Mouse (Mus musculus) E14TG2a.4 (cell line): ENCODE measurements around the gene Gm9.
A peak's percentile ranks its signal among the peaks of the same experiment; 100 is the strongest.
"Not testable (repeated sequence)": the region's sequence is repeated elsewhere in the genome, so short reads cannot be mapped to it uniquely, and the experiment has no call there.

ENCODE experiments used
- H3K27me3 ChIP-seq: 2 replicates; pipeline ENCODE4 v1.6.1; 2014; ENCODE audit warnings: low read length, control low read depth; ENCODE audit not compliant: insufficient read depth
- H3K36me3 ChIP-seq: 2 replicates; pipeline ENCODE4 v1.6.1; 2014; ENCODE audit warnings: low read length, control low read depth; ENCODE audit not compliant: insufficient read depth
- H3K4me1 ChIP-seq: replicated peaks from 2 replicates; pipeline ENCODE4 v1.6.1; 2014; ENCODE audit warnings: low read depth, low read length, control low read depth
- H3K4me3 ChIP-seq: replicated peaks from 2 replicates; pipeline ENCODE4 v1.5.1; 2014; ENCODE audit warnings: mild to moderate bottlenecking, low read length
- H3K9me3 ChIP-seq: 2 replicates; pipeline ENCODE4 v1.6.1; 2014; ENCODE audit warnings: low read length, control low read depth
- CTCF ChIP-seq: conservative IDR thresholded peaks from 2 replicates; pipeline ENCODE4 v1.5.1; 2014; ENCODE audit warnings: low read length
- NANOG ChIP-seq: IDR thresholded peaks from 2 replicates; pipeline ENCODE4 v1.6.1; 2014; ENCODE audit warnings: borderline replicate concordance, low read length, mixed read lengths
- POU5F1 ChIP-seq: IDR thresholded peaks from 2 replicates; pipeline ENCODE4 v1.6.1; 2014; ENCODE audit warnings: low read length, borderline replicate concordance

Gene Gm9

GRCm38 (mm10) chrX:37210941-37211340 lies at the start of gene Gm9:
Gene Gm9, minus strand, starts transcription at chrX:37211041.
- Histone ChIP-seq H3K9me3 (no peaks in the 10 kb centered on the region), H3K27me3 (peaks cover 17% of the 10 kb centered on the region), H3K4me1 (no peaks in the 10 kb centered on the region), H3K36me3 (no peaks in the 10 kb centered on the region), H3K4me3 (no peak within 1 kb of the TSS)
- TF ChIP-seq NANOG (no peak), CTCF (no peak), POU5F1 (no peak)

- H3K9me3 ChIP-seq, H3K27me3 ChIP-seq, H3K4me3 ChIP-seq, H3K4me1 ChIP-seq, H3K36me3 ChIP-seq: not testable (repeated sequence)
These were observed 38.8 kb upstream of the Gm9 start, which contains the start of gene Rhox3a for GRCm38 (mm10) chrX:37249619-37250018. Gene Rhox3a, plus strand, starts transcription at chrX:37249919.

GRCm38 (mm10) chrX:37244676-37245075 lies 33.8 kb upstream of the Gm9 start, which contains the start of gene Rhox2a:
Gene Rhox2a, plus strand, starts transcription at chrX:37244976.
- H3K9me3 ChIP-seq, H3K4me1 ChIP-seq, H3K36me3 ChIP-seq, H3K27me3 ChIP-seq, H3K4me3 ChIP-seq: not testable (repeated sequence)

GRCm38 (mm10) chrX:37222158-37222557 lies 11.3 kb upstream of the Gm9 start, which contains the start of gene Rhox1:
Gene Rhox1, minus strand, starts transcription at chrX:37222258.
- not testable (repeated sequence) for H3K4me3 ChIP-seq, H3K4me1 ChIP-seq, H3K9me3 ChIP-seq, H3K36me3 ChIP-seq, H3K27me3 ChIP-seq

GRCm38 (mm10) chrX:37198676-37199075 lies 12.2 kb downstream of the Gm9 start:
- Histone ChIP-seq H3K4me1 (peaks cover 14% of the 10 kb centered on the region), H3K9me3 (no peaks in the 10 kb centered on the region), H3K36me3 (no peaks in the 10 kb centered on the region), H3K27me3 (no peaks in the 10 kb centered on the region), H3K4me3 (no peak overlapping the region)
- TF ChIP-seq NANOG (no peak), CTCF (no peak), POU5F1 (no peak)

- TF ChIP-seq POU5F1: no peak
- TF ChIP-seq NANOG: no peak
- TF ChIP-seq CTCF: no peak
- Histone ChIP-seq H3K36me3 (peaks cover 16% of the 10 kb centered on the region), H3K9me3 (no peaks in the 10 kb centered on the region), H3K4me3 (peak overlapping the region; percentile 81), H3K27me3 (no peaks in the 10 kb centered on the region), H3K4me1 (peaks cover 6% of the 10 kb centered on the region; the same call in 1 of the 2 replicates)
These were observed 19.0 kb downstream of the Gm9 start for GRCm38 (mm10) chrX:37191744-37192379.

- Histone ChIP-seq H3K36me3 (peaks cover 16% of the 10 kb centered on the region), H3K4me3 (peak within 1 kb of the TSS; percentile 81), H3K4me1 (peaks cover 6% of the 10 kb centered on the region; the same call in 1 of the 2 replicates), H3K9me3 (no peaks in the 10 kb centered on the region), H3K27me3 (no peaks in the 10 kb centered on the region)
- no peak for TF ChIP-seq CTCF
- no peak for TF ChIP-seq NANOG
- TF ChIP-seq POU5F1: no peak
These were observed 19.6 kb downstream of the Gm9 start, which contains the start of the genes Ndufa1 and Rnf113a1 for GRCm38 (mm10) chrX:37191105-37191743. Gene Ndufa1, minus strand, starts transcription at chrX:37191163. Gene Rnf113a1, plus strand, starts transcription at chrX:37191245.

- Histone ChIP-seq H3K4me1 (peaks cover 6% of the 10 kb centered on the region; the same call in 1 of the 2 replicates), H3K27me3 (no peaks in the 10 kb centered on the region), H3K4me3 (peak overlapping the region; percentile 81), H3K9me3 (no peaks in the 10 kb centered on the region), H3K36me3 (peaks cover 16% of the 10 kb centered on the region)
- no peak for TF ChIP-seq POU5F1
- no peak for TF ChIP-seq NANOG
- TF ChIP-seq CTCF: no peak
These were observed 20.1 kb downstream of the Gm9 start for GRCm38 (mm10) chrX:37190755-37191104.

- H3K9me3 ChIP-seq, H3K27me3 ChIP-seq, H3K4me1 ChIP-seq, H3K4me3 ChIP-seq: not testable (repeated sequence)
- peaks cover 16% of the 10 kb centered on the region for H3K36me3 ChIP-seq
These were observed 26.4 kb downstream of the Gm9 start for GRCm38 (mm10) chrX:37184401-37184800.
